Mouse (Mus musculus) brain, embryonic 18.5 days (tissue): ENCODE measurements around the gene Dhx37.
A peak's percentile ranks its signal among the peaks of the same experiment; 100 is the strongest.
"Not testable (repeated sequence)": the region's sequence is repeated elsewhere in the genome, so short reads cannot be mapped to it uniquely, and the experiment has no call there.

Source experiments
- DNase-seq: peaks from one replicate; pipeline ENCODE4 v3.0.0-alpha.2; 2012; ENCODE audit warnings: low read depth, low spot score

Gene Dhx37

GRCm38 (mm10) chr5:125448631-125449030 lies 14.7 kb upstream of the Dhx37 start:
- DNase-seq: no peak

GRCm38 (mm10) chr5:125448026-125448425 lies 14.1 kb upstream of the Dhx37 start:
- DNase-seq: no peak

GRCm38 (mm10) chr5:125446344-125446743 lies 12.4 kb upstream of the Dhx37 start:
- DNase-seq: no peak

GRCm38 (mm10) chr5:125444554-125444953 lies 10.6 kb upstream of the Dhx37 start:
- no peak for DNase-seq

- DNase-seq: no peak
Observed at GRCm38 (mm10) chr5:125443915-125444314, 10.0 kb upstream of the Dhx37 start.

- DNase-seq: no peak
Observed at GRCm38 (mm10) chr5:125443335-125443734, 9.4 kb upstream of the Dhx37 start.

- DNase-seq: no peak
Observed at GRCm38 (mm10) chr5:125442136-125442995, 8.4 kb upstream of the Dhx37 start.

- peak; percentile 28 for DNase-seq
Observed at GRCm38 (mm10) chr5:125441234-125442114, 7.6 kb upstream of the Dhx37 start, which contains the start of gene Bri3bp. Gene Bri3bp (plus strand): TSS chr5:125441568.

GRCm38 (mm10) chr5:125440583-125441233 lies 6.8 kb upstream of the Dhx37 start:
- DNase-seq: no peak

GRCm38 (mm10) chr5:125434347-125434746 lies 426 bp upstream of the Dhx37 start:
- not testable (repeated sequence) for DNase-seq

GRCm38 (mm10) chr5:125432324-125432723 lies 1.6 kb downstream of the Dhx37 start:
- not testable (repeated sequence) for DNase-seq

- no peak for DNase-seq
Observed at GRCm38 (mm10) chr5:125426343-125426742, 7.6 kb downstream of the Dhx37 start.

GRCm38 (mm10) chr5:125425698-125426276 lies 8.1 kb downstream of the Dhx37 start:
- no peak for DNase-seq

GRCm38 (mm10) chr5:125419124-125419523 lies 14.8 kb downstream of the Dhx37 start:
- DNase-seq: no peak

- DNase-seq: no peak
Observed at GRCm38 (mm10) chr5:125418636-125419035, 15.3 kb downstream of the Dhx37 start.

GRCm38 (mm10) chr5:125416183-125416582 lies 17.7 kb downstream of the Dhx37 start:
- DNase-seq: no peak

GRCm38 (mm10) chr5:125413763-125414162 lies 20.2 kb downstream of the Dhx37 start:
- no peak for DNase-seq

- DNase-seq: not testable (repeated sequence)
Observed at GRCm38 (mm10) chr5:125412536-125412935, 21.4 kb downstream of the Dhx37 start.

GRCm38 (mm10) chr5:125411972-125412530 lies 21.9 kb downstream of the Dhx37 start:
- DNase-seq: no peak

GRCm38 (mm10) chr5:125409348-125410090 lies 24.4 kb downstream of the Dhx37 start:
- DNase-seq: no peak
